Mouse (Mus musculus) spleen, adult 2 months (tissue): ENCODE data around the gene Cyp39a1.

Experiments
- CTCF ChIP-seq: fragments of 200-500 bp; IDR thresholded peaks from 2 replicates; pipeline ENCODE4 v1.5.1; 2011; ENCODE audit warnings: mild to moderate bottlenecking, inconsistent platforms; ENCODE audit not compliant: insufficient read depth, insufficient read length, insufficient replicate concordance; ENCODE audit errors: extremely low read depth
- POLR2A ChIP-seq: fragments of 200-500 bp; IDR thresholded peaks from 2 replicates; pipeline ENCODE4 v1.6.1; 2011; ENCODE audit warnings: low read depth, low read length, inconsistent platforms

- TF ChIP-seq POLR2A (no peak), CTCF (no peak)
Measured at GRCm38 (mm10) chr17:43628246-43628645, 39.0 kb upstream of the Cyp39a1 start.
